ENCODE assay signal across 9 mouse cellular contexts in genomic region chr7:126832036-126832598, GRCm38 (mm10). TPM values are rescaled to one million over a fixed set of nuclear protein-coding genes. Genes with fewer than 3 reads are reported as not detected.
DNase-seq lines count a peak whose midpoint lies in the region; ATAC-seq and TF ChIP-seq lines count a peak whose summit lies in the region.
"Had no signal": no experiment of that assay in that cellular context is flagged by ENCODE, and none has a peak within 500 bp of the region (broad histone marks: within the 10 kb centered on the region; RNA-seq: fewer than 3 reads in every experiment).

No protein-coding gene starts in this region.

- no peak overlapping the region for H3K9ac ChIP-seq in heart, embryonic 12.5 days
- H3K9ac ChIP-seq in kidney, embryonic 15.5 days = 0 out of 2 replicates have a peak overlapping the region, but pooled peaks have one; percentile 7
- H3K9ac ChIP-seq in limb, embryonic 15.5 days = no peak overlapping the region
- H3K9ac ChIP-seq in midbrain, postnatal 0 days (replicated peaks; ENCODE audit: low read length, poor library complexity, severe bottlenecking) = no peak overlapping the region

- peak; percentile 64 for ATAC-seq in heart, embryonic 12.5 days (ENCODE audit: insufficient number of reproducible peaks, low FRiP score)
- ATAC-seq in kidney, embryonic 15.5 days (replicated peaks; ENCODE audit: low FRiP score) = peak; percentile 84
- ATAC-seq in limb, embryonic 15.5 days (ENCODE audit: insufficient number of reproducible peaks, low FRiP score, low TSS enrichment, low read depth) = peak; percentile 64
- peak; percentile 83 for ATAC-seq in midbrain, postnatal 0 days (ENCODE audit: low FRiP score)

- no peaks in the 10 kb centered on the region for H3K36me3 ChIP-seq in heart, embryonic 12.5 days
- H3K36me3 ChIP-seq in kidney, embryonic 15.5 days = no peaks in the 10 kb centered on the region
- no peaks in the 10 kb centered on the region for H3K36me3 ChIP-seq in limb, embryonic 15.5 days
- peaks cover 14% of the 10 kb centered on the region for H3K36me3 ChIP-seq in midbrain, postnatal 0 days (ENCODE audit: insufficient read depth, low read length)

- H3K4me3 ChIP-seq in embryonic fibroblast, embryonic 13.5 days (ENCODE audit: insufficient read depth, low read length) = no peak overlapping the region
- H3K4me3 ChIP-seq in heart, embryonic 12.5 days = peak overlapping the region; percentile 38
- peak overlapping the region; percentile 42 for H3K4me3 ChIP-seq in kidney, embryonic 15.5 days (replicated peaks)
- H3K4me3 ChIP-seq in limb, embryonic 15.5 days = peak overlapping the region; percentile 23
- H3K4me3 ChIP-seq in midbrain, postnatal 0 days (ENCODE audit: low read depth, low read length) = no peak overlapping the region

- TF ChIP-seq POLR2A in embryonic fibroblast, embryonic 13.5 days (IDR thresholded peaks at IDR 0.05; ENCODE audit: low read depth, low read length) = no peak

- WGBS in heart, embryonic 12.5 days = 1% methylated on average over 21 of the region's 21 CpGs
- WGBS in kidney, embryonic 15.5 days = 2% methylated on average over 21 of the region's 21 CpGs
- WGBS in limb, embryonic 15.5 days = 2% methylated on average over 21 of the region's 21 CpGs
- WGBS in midbrain, postnatal 0 days = 1% methylated on average over 21 of the region's 21 CpGs

- H3K9me3 ChIP-seq in heart, embryonic 12.5 days (replicated peaks) = no peaks in the 10 kb centered on the region
- no peaks in the 10 kb centered on the region for H3K9me3 ChIP-seq in kidney, embryonic 15.5 days (replicated peaks)
- no peaks in the 10 kb centered on the region for H3K9me3 ChIP-seq in limb, embryonic 15.5 days
- no peaks in the 10 kb centered on the region for H3K9me3 ChIP-seq in midbrain, postnatal 0 days (ENCODE audit: low read length)

- peak overlapping the region; percentile 66 for H3K4me2 ChIP-seq in heart, embryonic 12.5 days
- peak overlapping the region; percentile 68 for H3K4me2 ChIP-seq in kidney, embryonic 15.5 days
- peak overlapping the region; percentile 41 for H3K4me2 ChIP-seq in limb, embryonic 15.5 days
- peak overlapping the region; percentile 48 for H3K4me2 ChIP-seq in midbrain, postnatal 0 days (ENCODE audit: low read depth, low read length, poor library complexity, severe bottlenecking)

- peak; percentile 91 for DNase-seq in CD4-positive, CD25-positive, alpha-beta regulatory T cell, adult 2 months (ENCODE audit: low read depth, low spot score)
- peak; percentile 91 for DNase-seq in brain, adult 2 months (ENCODE audit: low read depth, low spot score)
- peak; percentile 87 for DNase-seq in midbrain, postnatal 0 days (ENCODE audit: low spot score)
- DNase-seq in spleen, postnatal 36 days (ENCODE audit: low spot score in 2 of 2) = peak; percentile 71 to 76

- no peaks in the 10 kb centered on the region for H3K4me1 ChIP-seq in embryonic fibroblast, embryonic 13.5 days (ENCODE audit: control insufficient read depth, insufficient read depth, low read length)
- 0 out of 2 replicates have a peak, but pooled peaks cover 3% of the 10 kb centered on the region for H3K4me1 ChIP-seq in heart, embryonic 12.5 days (replicated peaks)
- peaks cover 28% of the 10 kb centered on the region for H3K4me1 ChIP-seq in kidney, embryonic 15.5 days
- H3K4me1 ChIP-seq in limb, embryonic 15.5 days = peaks cover 4% of the 10 kb centered on the region
- no peaks in the 10 kb centered on the region for H3K4me1 ChIP-seq in midbrain, postnatal 0 days (ENCODE audit: insufficient read depth, low read length)

- no peak overlapping the region for H3K27ac ChIP-seq in embryonic fibroblast, embryonic 13.5 days (ENCODE audit: insufficient read depth, low read length)
- no peak overlapping the region for H3K27ac ChIP-seq in heart, embryonic 12.5 days (ENCODE audit: poor library complexity, severe bottlenecking)
- H3K27ac ChIP-seq in kidney, embryonic 15.5 days = peak overlapping the region; percentile 56; the same call in 1 of the 2 replicates
- no peak overlapping the region for H3K27ac ChIP-seq in limb, embryonic 15.5 days
- H3K27ac ChIP-seq in midbrain, postnatal 0 days (ENCODE audit: low read depth, low read length) = no peak overlapping the region

- H3K27me3 ChIP-seq in heart, embryonic 12.5 days (replicated peaks) = peaks cover 43% of the 10 kb centered on the region
- peaks cover 21% of the 10 kb centered on the region for H3K27me3 ChIP-seq in kidney, embryonic 15.5 days
- 0 out of 2 replicates have a peak, but pooled peaks cover 17% of the 10 kb centered on the region for H3K27me3 ChIP-seq in limb, embryonic 15.5 days
- H3K27me3 ChIP-seq in midbrain, postnatal 0 days (ENCODE audit: insufficient read depth, low read length) = no peaks in the 10 kb centered on the region

- TF ChIP-seq CTCF in embryonic fibroblast, embryonic 13.5 days (IDR thresholded peaks at IDR 0.05; ENCODE audit: borderline replicate concordance, insufficient read depth, low read length) = peak; percentile 84
- peak; percentile 91 for TF ChIP-seq CTCF in midbrain, postnatal 0 days (IDR thresholded peaks at IDR 0.05)

RNA-seq across cellular contexts. Expression of gene 4930451I11Rik, which starts 0.7 kb away (rescaled TPM):
- polyA plus RNA-seq in embryonic fibroblast, embryonic 13.5 days (2011; ENCODE audit: insufficient read length, low read depth, missing spikeins) = not detected in 2 replicates
- not detected in 2 replicates for polyA plus RNA-seq in heart, embryonic 12.5 days (2016; fragmentation: Nextera tagmentation; extraction: Ambion mirVana)
- polyA plus RNA-seq in kidney, embryonic 15.5 days (2015; fragmentation: Nextera tagmentation; extraction: Ambion mirVana) = not detected in 2 replicates
- polyA plus RNA-seq in limb, embryonic 15.5 days (2015; fragmentation: Nextera tagmentation; extraction: Ambion mirVana) = not detected in 2 replicates
- total RNA-seq in midbrain, postnatal 0 days (2014; rRNA removed) = not detected in 2 replicates
- polyA plus RNA-seq in midbrain, postnatal 0 days (2015; fragmentation: Nextera tagmentation; extraction: Ambion mirVana) = 1.1 TPM in 1 of 2 replicates, not detected in the other
- polyA plus RNA-seq: frontal cortex, adult 2 months had no signal

RNA-seq across cellular contexts. Expression of gene Doc2a, which starts 15.1 kb away (rescaled TPM):
- not detected in 2 replicates for polyA plus RNA-seq in embryonic fibroblast, embryonic 13.5 days (2011; ENCODE audit: insufficient read length, low read depth, missing spikeins)
- not detected in 2 replicates for polyA plus RNA-seq in heart, embryonic 12.5 days (2016; fragmentation: Nextera tagmentation; extraction: Ambion mirVana)
- polyA plus RNA-seq in kidney, embryonic 15.5 days (2015; fragmentation: Nextera tagmentation; extraction: Ambion mirVana) = 6.6 and 11.4 TPM in 2 replicates
- polyA plus RNA-seq in limb, embryonic 15.5 days (2015; fragmentation: Nextera tagmentation; extraction: Ambion mirVana) = 0.57 and 0.82 TPM in 2 replicates
- total RNA-seq in midbrain, postnatal 0 days (2014; rRNA removed) = 53.8 and 64.1 TPM in 2 replicates
- 36.3 and 41.2 TPM in 2 replicates for polyA plus RNA-seq in midbrain, postnatal 0 days (2015; fragmentation: Nextera tagmentation; extraction: Ambion mirVana)

RNA-seq across cellular contexts. Expression of gene Hirip3, which starts 29.7 kb away (rescaled TPM):
- polyA plus RNA-seq in embryonic fibroblast, embryonic 13.5 days (2011; ENCODE audit: insufficient read length, low read depth, missing spikeins) = 20.5 and 40.2 TPM in 2 replicates
- 18.0 and 22.5 TPM in 2 replicates for polyA plus RNA-seq in heart, embryonic 12.5 days (2016; fragmentation: Nextera tagmentation; extraction: Ambion mirVana)
- 36.8 and 40.1 TPM in 2 replicates for polyA plus RNA-seq in kidney, embryonic 15.5 days (2015; fragmentation: Nextera tagmentation; extraction: Ambion mirVana)
- polyA plus RNA-seq in limb, embryonic 15.5 days (2015; fragmentation: Nextera tagmentation; extraction: Ambion mirVana) = 26.7 and 30.1 TPM in 2 replicates
- total RNA-seq in midbrain, postnatal 0 days (2014; rRNA removed) = 6.6 and 10.0 TPM in 2 replicates
- polyA plus RNA-seq in midbrain, postnatal 0 days (2015; fragmentation: Nextera tagmentation; extraction: Ambion mirVana) = 12.2 and 16.3 TPM in 2 replicates

RNA-seq across cellular contexts. Expression of gene Ino80e, which starts 30.1 kb away (rescaled TPM):
- polyA plus RNA-seq in embryonic fibroblast, embryonic 13.5 days (2011; ENCODE audit: insufficient read length, low read depth, missing spikeins) = 54.0 and 63.0 TPM in 2 replicates
- polyA plus RNA-seq in heart, embryonic 12.5 days (2016; fragmentation: Nextera tagmentation; extraction: Ambion mirVana) = 62.9 and 66.8 TPM in 2 replicates
- polyA plus RNA-seq in kidney, embryonic 15.5 days (2015; fragmentation: Nextera tagmentation; extraction: Ambion mirVana) = 88.9 and 91.0 TPM in 2 replicates
- polyA plus RNA-seq in limb, embryonic 15.5 days (2015; fragmentation: Nextera tagmentation; extraction: Ambion mirVana) = 80.7 and 82.1 TPM in 2 replicates
- total RNA-seq in midbrain, postnatal 0 days (2014; rRNA removed) = 55.0 and 60.3 TPM in 2 replicates
- 87.8 and 93.5 TPM in 2 replicates for polyA plus RNA-seq in midbrain, postnatal 0 days (2015; fragmentation: Nextera tagmentation; extraction: Ambion mirVana)

RNA-seq across cellular contexts. Expression of gene Fam57b, which starts 34.6 kb away (rescaled TPM):
- 0.37 and 1.2 TPM in 2 replicates for polyA plus RNA-seq in embryonic fibroblast, embryonic 13.5 days (2011; ENCODE audit: insufficient read length, low read depth, missing spikeins)
- polyA plus RNA-seq in heart, embryonic 12.5 days (2016; fragmentation: Nextera tagmentation; extraction: Ambion mirVana) = 0.17 and 0.45 TPM in 2 replicates
- polyA plus RNA-seq in kidney, embryonic 15.5 days (2015; fragmentation: Nextera tagmentation; extraction: Ambion mirVana) = 0.52 and 0.54 TPM in 2 replicates
- polyA plus RNA-seq in limb, embryonic 15.5 days (2015; fragmentation: Nextera tagmentation; extraction: Ambion mirVana) = 0.22 and 0.56 TPM in 2 replicates
- total RNA-seq in midbrain, postnatal 0 days (2014; rRNA removed) = 52.5 and 60.2 TPM in 2 replicates
- polyA plus RNA-seq in midbrain, postnatal 0 days (2015; fragmentation: Nextera tagmentation; extraction: Ambion mirVana) = 56.3 and 57.1 TPM in 2 replicates

Comparison
In these comparisons a context has a peak if more than half of its experiments do, and no peak if none do; other contexts are left out.
1. H3K4me3 ChIP-seq: peak in heart, embryonic 12.5 days (single experiment), kidney, embryonic 15.5 days (single experiment) and limb, embryonic 15.5 days (single experiment); none in embryonic fibroblast, embryonic 13.5 days (single experiment) and midbrain, postnatal 0 days (single experiment).
2. Peak in every context shown above with its lines, with median percentiles within 50 percentile points of each other: DNase-seq, ATAC-seq and H3K4me2 ChIP-seq.